In genomic region chr8:115625072-115625471, GRCm38 (mm10) we compare ENCODE assay signal across 15 mouse cellular contexts.
DNase-seq lines count a peak whose midpoint lies in the region; ATAC-seq lines count a peak whose summit lies in the region.
"Had no signal": no experiment of that assay in that cellular context is flagged by ENCODE, and none has a peak within 500 bp of the region (broad histone marks: within the 10 kb centered on the region; RNA-seq: fewer than 3 reads in every experiment).

No protein-coding gene starts in this region.

- peak; percentile 27 for DNase-seq in cerebellum, adult 9-11 months
- DNase-seq in cerebellum, postnatal 4 days (ENCODE audit: low spot score in 2 of 2): no peak
- peak; percentile 8 for DNase-seq in CD4-positive, CD25-positive, alpha-beta regulatory T cell, adult 2 months (ENCODE audit: low read depth, low spot score)
- DNase-seq in Muller cell, postnatal 12 days (ENCODE audit: inconsistent ontology term): peak; percentile 73
- no peak for DNase-seq in right cerebral cortex, adult 18-20 months
- DNase-seq: adrenal gland, postnatal 14 days; cerebellum, postnatal 14 days; forebrain, postnatal 0 days; gastrocnemius, postnatal 14 days; heart, postnatal 10 days; kidney, adult 8-10 months had no signal

- peak; percentile 54 for ATAC-seq in inflammation-experienced regulatory T-cells, adult 6 months
- ATAC-seq: forebrain, embryonic 13.5 days; forebrain, postnatal 0 days; hindbrain, postnatal 0 days; intestine, embryonic 16.5 days had no signal

Comparison
In these comparisons a context has a peak if more than half of its experiments do, and no peak if none do; other contexts are left out.
1. DNase-seq: peak in cerebellum, adult 9-11 months (single experiment), CD4-positive, CD25-positive, alpha-beta regulatory T cell, adult 2 months (single experiment) and Muller cell, postnatal 12 days (single experiment); none in cerebellum, postnatal 4 days (0 of 2) and right cerebral cortex, adult 18-20 months (single experiment).